Mouse (Mus musculus): ENCODE results near the gene Bcl6b.
A peak's percentile ranks its signal among the peaks of the same experiment; 100 is the strongest.

GRCm38 (mm10) chr11:70239541-70240279 lies 10.1 kb upstream of the Bcl6b start, which contains the start of the genes Gm21988 and Rnasek:
- TF ChIP-seq CTCF (IDR thresholded peaks at IDR 0.05; ENCODE audit: low read depth, low read length) (no peak), POLR2A (IDR thresholded peaks at IDR 0.05; ENCODE audit: borderline replicate concordance, low read depth, low read length) (peak; percentile 75)
